Mouse (Mus musculus) intestine, embryonic 15.5 days (tissue): ENCODE results near the gene Ppp1r14a. TPM values are rescaled to one million over a fixed set of nuclear protein-coding genes. Genes with fewer than 3 reads are reported as not detected.

Source experiments
- ATAC-seq: fragments of 200-750 bp; cut with Nextera tagmentation; 2 replicates; pipeline ENCODE4 v1.8.0; 2017; ENCODE audit warnings: moderate TSS enrichment, moderate library complexity
- H3K27ac ChIP-seq: fragments of 300-500 bp; sonication (generic); 2 replicates; pipeline ENCODE4 v1.5.1; 2015; ENCODE audit warnings: mild to moderate bottlenecking, inconsistent platforms
- H3K27me3 ChIP-seq: fragments of 300-500 bp; sonication (generic); replicated peaks from 2 replicates; pipeline ENCODE4 v1.6.1; 2015; ENCODE audit warnings: inconsistent platforms
- H3K36me3 ChIP-seq: fragments of 300-500 bp; sonication (generic); 2 replicates; pipeline ENCODE4 v1.6.1; 2015; ENCODE audit warnings: inconsistent platforms
- H3K4me1 ChIP-seq: fragments of 300-500 bp; sonication (generic); replicated peaks from 2 replicates; pipeline ENCODE4 v1.6.1; 2015; ENCODE audit warnings: inconsistent platforms
- H3K4me2 ChIP-seq: fragments of 300-500 bp; sonication (generic); replicated peaks from 2 replicates; pipeline ENCODE4 v1.6.1; 2015; ENCODE audit warnings: mild to moderate bottlenecking, inconsistent platforms
- H3K4me3 ChIP-seq: fragments of 300-500 bp; sonication (generic); replicated peaks from 2 replicates; pipeline ENCODE4 v1.5.1; 2015; ENCODE audit warnings: inconsistent platforms
- H3K9ac ChIP-seq: fragments of 300-500 bp; sonication (generic); 2 replicates; pipeline ENCODE4 v1.6.1; 2015; ENCODE audit warnings: inconsistent platforms
- H3K9me3 ChIP-seq: fragments of 300-500 bp; sonication (generic); 2 replicates; pipeline ENCODE4 v1.6.1; 2016; ENCODE audit warnings: inconsistent platforms
- WGBS: fragments of 180-500 bp; shearing (Covaris S2); methylation state at CpG from one replicate; pipeline ENCODE4 v1.1.7; 2015; 5-methylcytosine and 5-hydroxymethylcytosine counted together
- polyA plus RNA-seq: library from polyadenylated mRNA; unstranded; fragments of >200 nt; fragmentation: Nextera tagmentation; extraction: Ambion mirVana; gene quantifications from 2 replicates; pipeline ENCODE4 v1.2.1, GENCODE M21; 2015

The Ppp1r14a gene
- polyA plus RNA-seq, 1 experiment from 2014 or later: 50.7 TPM

- Histone ChIP-seq H3K4me2 (peak overlapping the region; percentile 48), H3K9me3 (no peaks in the 10 kb centered on the region), H3K27ac (peak overlapping the region; percentile 77), H3K27me3 (no peaks in the 10 kb centered on the region), H3K4me3 (peak overlapping the region; percentile 23), H3K36me3 (peaks cover 9% of the 10 kb centered on the region), H3K4me1 (peaks cover 41% of the 10 kb centered on the region), H3K9ac (0 out of 2 replicates have a peak overlapping the region, but pooled peaks have one; percentile 23)
- 0 out of 2 replicates have a peak, but pooled peaks have one; percentile 18 for ATAC-seq
- WGBS: 15% methylated on average over 19 of the region's 19 CpGs
Observed at GRCm38 (mm10) chr7:29319337-29320307, 30.5 kb downstream of the Ppp1r14a start.

DNA sequence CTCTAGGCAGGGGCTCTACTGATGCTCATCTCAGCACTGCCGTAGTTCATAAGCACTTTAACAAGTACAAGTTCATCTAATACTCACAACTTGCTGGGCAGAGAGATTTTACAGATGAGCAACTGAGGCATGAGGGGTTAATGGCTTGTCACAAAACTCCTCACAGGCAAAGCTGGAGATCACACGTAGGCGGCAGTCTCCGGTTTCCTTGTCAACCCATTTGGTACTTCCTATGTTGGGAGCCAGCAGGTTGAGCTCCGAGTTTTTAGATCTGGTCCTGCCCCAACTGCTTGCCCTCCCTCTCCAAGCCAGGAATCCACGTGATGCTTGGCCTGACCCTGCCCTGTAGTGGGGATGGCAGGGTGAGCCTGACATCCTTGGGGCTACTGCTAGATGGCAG lies 38.0 kb downstream of the Ppp1r14a start:
- Histone ChIP-seq H3K4me1 (no peaks in the 10 kb centered on the region), H3K4me3 (no peak overlapping the region), H3K9me3 (no peaks in the 10 kb centered on the region), H3K9ac (no peak overlapping the region), H3K36me3 (peaks cover 35% of the 10 kb centered on the region), H3K27ac (no peak overlapping the region), H3K27me3 (no peaks in the 10 kb centered on the region), H3K4me2 (no peak overlapping the region)
- no peak for ATAC-seq
- WGBS: 80% methylated on average over 6 of the region's 6 CpGs

GRCm38 (mm10) chr7:29328984-29329383 lies 39.9 kb downstream of the Ppp1r14a start:
- ATAC-seq: no peak
- 95% methylated on average over 16 of the region's 16 CpGs for WGBS
- no peak overlapping the region for H3K27ac ChIP-seq
- no peak overlapping the region for H3K9ac ChIP-seq
- H3K27me3 ChIP-seq: no peaks in the 10 kb centered on the region
- H3K4me1 ChIP-seq: no peaks in the 10 kb centered on the region
- H3K36me3 ChIP-seq: peaks cover 33% of the 10 kb centered on the region
- H3K4me2 ChIP-seq: no peak overlapping the region
- no peaks in the 10 kb centered on the region for H3K9me3 ChIP-seq
- no peak overlapping the region for H3K4me3 ChIP-seq

DNA sequence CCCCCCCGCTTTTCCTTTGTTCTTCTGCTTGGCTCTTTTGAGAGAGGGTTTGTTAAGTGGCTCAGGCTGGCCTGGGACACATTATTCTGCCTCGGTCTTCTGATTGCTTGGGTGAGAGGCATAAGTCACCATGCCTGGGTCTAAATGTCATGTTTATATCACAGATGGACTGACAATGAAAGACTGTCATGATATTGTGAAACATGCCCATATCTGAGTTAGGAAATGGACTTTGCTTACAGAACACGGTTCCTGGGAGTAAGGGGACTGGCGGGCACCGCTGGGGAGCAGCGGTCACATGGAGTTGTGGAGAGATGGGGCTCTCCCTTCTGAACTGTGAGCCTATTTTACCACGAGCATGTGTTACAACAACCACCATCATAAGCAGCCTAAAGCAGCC lies 45.0 kb downstream of the Ppp1r14a start:
- H3K36me3 ChIP-seq: peaks cover 14% of the 10 kb centered on the region

GRCm38 (mm10) chr7:29335276-29335675 lies 46.2 kb downstream of the Ppp1r14a start:
- Histone ChIP-seq H3K4me2 (no peak overlapping the region), H3K4me3 (no peak overlapping the region), H3K27me3 (no peaks in the 10 kb centered on the region), H3K9ac (no peak overlapping the region), H3K4me1 (0 out of 2 replicates have a peak, but pooled peaks cover 3% of the 10 kb centered on the region), H3K27ac (no peak overlapping the region), H3K9me3 (no peaks in the 10 kb centered on the region), H3K36me3 (peaks cover 6% of the 10 kb centered on the region)
- no peak for ATAC-seq

More for the DNA sequence above, 45.0 kb downstream of the Ppp1r14a start:
- Histone ChIP-seq H3K27ac (no peak overlapping the region), H3K4me3 (no peak overlapping the region), H3K9ac (no peak overlapping the region), H3K9me3 (no peaks in the 10 kb centered on the region), H3K4me2 (no peak overlapping the region), H3K27me3 (no peaks in the 10 kb centered on the region), H3K4me1 (0 out of 2 replicates have a peak, but pooled peaks cover 3% of the 10 kb centered on the region)
- ATAC-seq: peak; percentile 39
- WGBS: 66% methylated on average over 7 of the region's 7 CpGs

DNA sequence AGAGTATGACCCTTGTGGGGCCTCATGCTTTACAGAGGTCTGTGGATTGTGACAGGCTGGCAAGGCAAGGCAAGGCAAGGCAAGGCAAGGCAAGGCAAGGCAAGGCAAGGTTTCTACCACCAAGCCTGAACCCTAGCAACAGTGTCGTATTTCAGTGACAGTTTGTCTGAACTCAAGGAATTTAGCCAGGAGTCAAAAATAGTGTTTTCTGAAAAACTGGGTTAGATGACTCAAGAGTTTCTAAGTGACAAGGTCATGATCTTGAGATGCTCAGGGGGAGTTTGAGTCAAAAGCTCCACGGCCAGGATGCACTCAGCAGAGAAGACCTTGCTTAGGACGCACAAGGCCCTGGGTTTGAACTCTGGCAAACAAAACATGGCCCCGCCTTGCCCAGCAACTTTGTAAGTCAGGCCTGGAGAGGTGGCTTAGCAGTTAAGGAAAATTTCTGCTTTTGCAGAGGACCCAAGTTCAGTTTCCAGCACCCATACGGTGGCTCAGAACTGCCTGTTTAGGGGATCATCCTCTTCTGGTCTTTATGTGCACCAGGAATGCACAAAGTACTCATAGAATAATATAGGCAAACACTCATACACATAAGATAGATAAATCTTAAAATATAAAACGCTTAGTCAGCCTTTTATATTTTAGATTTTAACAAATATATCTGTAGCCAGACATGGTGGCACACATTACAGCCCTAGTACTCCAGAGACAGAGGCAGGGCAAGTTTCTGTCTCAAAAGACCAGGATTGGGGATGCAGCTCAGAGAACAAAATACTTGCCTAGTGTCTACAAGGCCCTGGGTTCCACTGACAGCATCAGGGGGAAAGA lies 46.9 kb downstream of the Ppp1r14a start:
- Histone ChIP-seq H3K4me1 (0 out of 2 replicates have a peak, but pooled peaks cover 3% of the 10 kb centered on the region), H3K9me3 (no peaks in the 10 kb centered on the region), H3K4me2 (no peak overlapping the region), H3K27ac (no peak overlapping the region), H3K4me3 (no peak overlapping the region), H3K36me3 (peaks cover 5% of the 10 kb centered on the region; the same call in 1 of the 2 replicates), H3K27me3 (no peaks in the 10 kb centered on the region), H3K9ac (no peak overlapping the region)
- ATAC-seq: no peak
- WGBS: 78% methylated on average over 6 of the region's 6 CpGs

DNA sequence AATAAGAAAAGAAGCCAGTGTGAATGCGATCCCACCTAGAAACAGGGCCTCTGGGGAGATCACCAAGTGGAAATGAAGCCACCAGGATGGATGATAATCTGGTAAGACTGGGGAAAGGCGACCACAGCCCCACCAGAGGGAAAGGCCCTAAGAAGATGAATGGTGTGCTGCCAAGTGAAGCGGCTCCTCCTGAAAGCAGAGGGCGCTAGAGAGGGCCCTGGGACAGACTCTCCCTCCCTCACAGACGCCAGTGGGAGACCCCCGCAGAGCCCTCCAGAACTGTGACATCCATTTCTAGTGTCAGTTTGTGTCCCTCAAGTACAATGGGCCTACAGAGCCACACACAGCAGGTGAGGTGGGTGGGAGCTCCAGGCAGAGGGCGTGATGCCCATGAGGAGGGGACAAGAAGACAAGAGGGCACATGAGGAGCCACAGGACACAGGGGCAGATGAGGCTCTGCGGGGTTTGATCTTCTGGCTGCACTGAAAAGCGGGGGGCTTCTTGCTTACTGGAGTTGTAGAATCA lies 47.7 kb downstream of the Ppp1r14a start:
- no peaks in the 10 kb centered on the region for H3K9me3 ChIP-seq
- H3K27me3 ChIP-seq: no peaks in the 10 kb centered on the region
- no peak overlapping the region for H3K9ac ChIP-seq
- WGBS: 74% methylated on average over 9 of the region's 9 CpGs
- 0 out of 2 replicates have a peak, but pooled peaks cover 3% of the 10 kb centered on the region for H3K4me1 ChIP-seq
- H3K27ac ChIP-seq: no peak overlapping the region
- ATAC-seq: no peak
- no peak overlapping the region for H3K4me2 ChIP-seq
- H3K4me3 ChIP-seq: no peak overlapping the region
- no peaks in the 10 kb centered on the region; the same call in none of the 2 replicates for H3K36me3 ChIP-seq

DNA sequence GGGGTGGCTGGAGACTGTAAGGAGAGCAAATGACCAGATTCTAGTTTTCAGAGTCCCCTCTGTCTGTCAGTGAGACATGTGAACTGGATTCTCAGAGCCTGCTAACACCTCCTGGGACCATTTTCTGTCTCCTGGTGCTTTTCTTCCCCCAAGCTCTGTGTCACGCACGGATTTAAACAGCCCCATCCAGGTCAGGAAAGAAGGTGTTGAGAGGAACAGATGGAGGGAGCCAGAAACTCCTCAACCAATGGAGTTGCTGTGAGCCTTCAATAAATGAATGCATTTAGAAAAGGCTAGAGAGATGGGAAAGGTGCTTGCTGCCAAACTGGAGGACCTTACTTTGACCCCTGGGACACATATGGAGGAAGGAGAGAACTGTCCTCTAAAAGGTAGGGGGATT lies 48.7 kb downstream of the Ppp1r14a start:
- no peak overlapping the region for H3K4me3 ChIP-seq
- 0 out of 2 replicates have a peak, but pooled peaks cover 3% of the 10 kb centered on the region for H3K4me1 ChIP-seq
- no peaks in the 10 kb centered on the region for H3K9me3 ChIP-seq
- no peak overlapping the region for H3K27ac ChIP-seq
- H3K4me2 ChIP-seq: no peak overlapping the region
- H3K36me3 ChIP-seq: no peaks in the 10 kb centered on the region; the same call in none of the 2 replicates
- H3K27me3 ChIP-seq: no peaks in the 10 kb centered on the region
- ATAC-seq: no peak
- H3K9ac ChIP-seq: no peak overlapping the region
- 91% methylated on average over 2 of the region's 2 CpGs for WGBS

GRCm38 (mm10) chr7:29338351-29338919 lies 49.3 kb downstream of the Ppp1r14a start:
- Histone ChIP-seq H3K4me2 (no peak overlapping the region), H3K27ac (peak overlapping the region; percentile 51), H3K27me3 (no peaks in the 10 kb centered on the region), H3K36me3 (no peaks in the 10 kb centered on the region; the same call in none of the 2 replicates), H3K4me3 (no peak overlapping the region), H3K4me1 (0 out of 2 replicates have a peak, but pooled peaks cover 3% of the 10 kb centered on the region), H3K9me3 (no peaks in the 10 kb centered on the region), H3K9ac (no peak overlapping the region)
- ATAC-seq: peak; percentile 79
- 64% methylated on average over 9 of the region's 9 CpGs for WGBS

GRCm38 (mm10) chr7:29338984-29339679 lies 50.0 kb downstream of the Ppp1r14a start:
- Histone ChIP-seq H3K27ac (peak overlapping the region; percentile 13; the same call in 1 of the 2 replicates), H3K9ac (no peak overlapping the region), H3K36me3 (no peaks in the 10 kb centered on the region; the same call in none of the 2 replicates), H3K4me3 (no peak overlapping the region), H3K9me3 (no peaks in the 10 kb centered on the region), H3K4me1 (0 out of 2 replicates have a peak, but pooled peaks cover 3% of the 10 kb centered on the region), H3K27me3 (no peaks in the 10 kb centered on the region), H3K4me2 (no peak overlapping the region)
- WGBS: 52% methylated on average over 14 of the region's 14 CpGs
- ATAC-seq: peak; percentile 38; the same call in 1 of the 2 replicates

DNA sequence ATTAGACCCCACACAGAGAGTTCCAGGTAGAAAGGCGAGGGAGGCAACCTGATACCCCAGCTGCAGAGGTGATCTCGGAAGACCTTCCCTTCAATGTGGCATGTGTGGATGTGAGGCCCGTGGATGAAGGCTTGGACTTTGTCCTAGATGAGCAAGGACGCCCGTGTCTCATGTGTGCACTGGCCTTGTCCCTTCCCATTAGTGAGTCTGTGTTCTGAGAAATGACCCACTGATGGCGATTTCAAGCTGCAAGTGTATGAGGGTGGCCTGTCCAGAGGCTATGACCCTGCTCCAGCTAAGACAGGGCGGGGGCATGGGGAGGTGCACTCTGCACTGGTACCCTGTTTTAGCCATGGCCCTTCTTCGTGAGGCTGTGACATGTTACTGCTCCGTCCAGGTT lies 51.1 kb downstream of the Ppp1r14a start:
- no peak for ATAC-seq
- H3K4me2 ChIP-seq: no peak overlapping the region
- no peaks in the 10 kb centered on the region; the same call in none of the 2 replicates for H3K36me3 ChIP-seq
- 87% methylated on average over 9 of the region's 9 CpGs for WGBS
- no peak overlapping the region for H3K4me3 ChIP-seq
- H3K27me3 ChIP-seq: no peaks in the 10 kb centered on the region
- no peak overlapping the region for H3K27ac ChIP-seq
- H3K9me3 ChIP-seq: no peaks in the 10 kb centered on the region
- no peak overlapping the region for H3K9ac ChIP-seq
- H3K4me1 ChIP-seq: 0 out of 2 replicates have a peak, but pooled peaks cover under 1% of the 10 kb centered on the region
